Mouse (Mus musculus) E14TG2a.4 (cell line): ENCODE data around the gene Wdr93.

Experiments
- CTCF ChIP-seq: conservative IDR thresholded peaks from 2 replicates; pipeline ENCODE4 v1.5.1; 2014; ENCODE audit warnings: low read length
- POU5F1 ChIP-seq: IDR thresholded peaks from 2 replicates; pipeline ENCODE4 v1.6.1; 2014; ENCODE audit warnings: low read length, borderline replicate concordance

- TF ChIP-seq CTCF (no peak), POU5F1 (no peak)
These were observed 37.8 kb upstream of the Wdr93 start for GRCm38 (mm10) chr7:79705210-79705609.
